Mouse (Mus musculus): ENCODE measurements at regions not wholly inside any gene's neighbourhood (a gene's known extent, or its start where the extent isn't known, plus 50 kb on each side); places are given as distances from the start of the nearest gene placed in this dataset.

GRCm38 (mm10) chr2:167815123-167815522 lies 116.7 kb upstream of the Ptpn1 start:
- no peak for TF ChIP-seq CTCF (IDR thresholded peaks at IDR 0.05; ENCODE audit: extremely low read depth, insufficient read depth, low read length)
- no peak for TF ChIP-seq POLR2A (IDR thresholded peaks at IDR 0.05; ENCODE audit: extremely low read depth, insufficient read depth, low read length)
